Mouse (Mus musculus): ENCODE results near the gene Spc25.

DNA sequence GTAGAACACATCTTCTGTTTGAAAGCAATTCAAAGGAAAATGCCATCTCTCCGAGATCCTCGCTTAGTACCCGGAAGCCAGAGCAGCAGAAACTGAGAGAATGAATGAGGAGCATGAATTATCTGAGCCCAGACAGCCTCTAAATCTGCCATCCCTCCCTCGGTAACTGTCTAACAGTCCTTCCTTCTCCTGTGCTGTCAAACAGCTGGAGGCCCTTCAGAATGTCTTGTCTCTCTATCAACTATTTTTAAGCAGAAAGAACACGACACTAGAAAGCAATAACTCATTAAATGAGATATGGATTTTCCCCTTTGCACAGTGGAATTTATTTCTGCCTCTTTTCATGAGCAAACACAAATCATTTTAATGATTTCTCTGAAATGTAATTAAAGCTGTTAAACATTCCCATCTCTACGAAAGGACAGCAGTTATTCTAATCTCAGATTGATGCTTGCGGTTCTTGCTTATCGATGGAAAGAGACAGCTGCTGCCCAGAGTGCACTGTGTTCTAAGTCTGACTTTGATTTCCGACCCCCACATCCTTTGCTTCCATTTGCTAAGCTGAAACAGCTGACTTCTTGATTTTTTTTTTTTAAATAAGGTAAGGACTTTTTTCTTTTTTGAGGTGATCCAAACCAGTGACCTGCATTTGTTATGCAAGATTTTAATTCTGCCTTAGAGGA, 35.5 kb downstream of the Spc25 start:
- TF ChIP-seq CTCF (IDR thresholded peaks at IDR 0.05; ENCODE audit: control insufficient read depth, insufficient read depth, low read length): no peak
- TF ChIP-seq POLR2A (IDR thresholded peaks at IDR 0.05; ENCODE audit: borderline replicate concordance, control insufficient read depth, low read depth, low read length): no peak
